Mouse (Mus musculus) CH12.LX (cell line): ENCODE results near the gene Rsph6a.

ENCODE experiments used
- CTCF ChIP-seq, 2 experiments: IDR thresholded peaks in 1 of 2; conservative IDR thresholded peaks in 1 of 2; 2 replicates each; pipeline ENCODE4 v1.5.1; 2011 to 2012; ENCODE audit warnings: low read depth in 2 of 2, low read length in 2 of 2, improper control_type of control experiment in 1 of 2, inconsistent platforms in 1 of 2, mild to moderate bottlenecking in 1 of 2, moderate library complexity in 1 of 2
- ETS1 ChIP-seq: conservative IDR thresholded peaks from 2 replicates; pipeline ENCODE4 v1.6.1; 2012; ENCODE audit warnings: low read depth, mild to moderate bottlenecking, inconsistent platforms, low read length, improper control_type of control experiment, moderate library complexity
- JUND ChIP-seq: conservative IDR thresholded peaks from 2 replicates; pipeline ENCODE4 v1.6.1; 2011; ENCODE audit warnings: low read depth, low read length, improper control_type of control experiment
- MEF2A ChIP-seq: IDR thresholded peaks from 2 replicates; pipeline ENCODE4 v1.6.1; 2014; ENCODE audit warnings: low read depth, mild to moderate bottlenecking, inconsistent platforms, low read length, improper control_type of control experiment, borderline replicate concordance
- POLR2A ChIP-seq: IDR thresholded peaks from 2 replicates; pipeline ENCODE4 v1.6.1; 2011; ENCODE audit warnings: low read depth, mild to moderate bottlenecking, improper control_type of control experiment, low read length
- POLR2AphosphoS2 ChIP-seq: IDR thresholded peaks from 2 replicates; pipeline ENCODE4 v1.6.1; 2011; ENCODE audit warnings: low read depth, low read length, improper control_type of control experiment
- RCOR1 ChIP-seq: conservative IDR thresholded peaks from 2 replicates; pipeline ENCODE4 v1.6.1; 2012; ENCODE audit warnings: low read depth, mild to moderate bottlenecking, inconsistent platforms, low read length, improper control_type of control experiment
- TBP ChIP-seq: conservative IDR thresholded peaks from 2 replicates; pipeline ENCODE4 v1.6.1; 2011; ENCODE audit warnings: low read depth, low read length, improper control_type of control experiment
- ZC3H11A ChIP-seq: IDR thresholded peaks from 2 replicates; pipeline ENCODE4 v1.6.1; 2012; ENCODE audit warnings: low read depth, mild to moderate bottlenecking, inconsistent platforms, low read length, improper control_type of control experiment
- ZMIZ1 ChIP-seq: IDR thresholded peaks from 2 replicates; pipeline ENCODE4 v1.6.1; 2012; ENCODE audit warnings: low read depth, mild to moderate bottlenecking, inconsistent platforms, low read length, improper control_type of control experiment
- ZNF384 ChIP-seq: IDR thresholded peaks from 2 replicates; pipeline ENCODE4 v1.6.1; 2012; ENCODE audit warnings: low read depth, low read length, improper control_type of control experiment, inconsistent platforms

GRCm38 (mm10) chr7:19080451-19080950, 26.0 kb downstream of the Rsph6a start:
- TF ChIP-seq POLR2A, result no peak
- TF ChIP-seq MEF2A, result no peak
- TF ChIP-seq JUND, result no peak
- no peak for TF ChIP-seq POLR2AphosphoS2
- TF ChIP-seq CTCF (conservative IDR thresholded peaks at IDR 0.05 in 1 of 2, IDR thresholded peaks at IDR 0.05 in 1 of 2; ENCODE audit: low read depth in 2 of 2, low read length in 2 of 2), result no peak
- TF ChIP-seq ZNF384, result no peak
- TF ChIP-seq ZMIZ1, result no peak
- TF ChIP-seq ZC3H11A, result no peak
- no peak for TF ChIP-seq TBP
- no peak for TF ChIP-seq ETS1
- no peak for TF ChIP-seq RCOR1
